Mouse (Mus musculus) kidney, adult 18-20 months (tissue): Measurements from ENCODE around the gene Gjd3.

Experiments
- DNase-seq: peaks from one replicate; pipeline ENCODE4 v3.0.0; 2021

Gene Gjd3

DNA sequence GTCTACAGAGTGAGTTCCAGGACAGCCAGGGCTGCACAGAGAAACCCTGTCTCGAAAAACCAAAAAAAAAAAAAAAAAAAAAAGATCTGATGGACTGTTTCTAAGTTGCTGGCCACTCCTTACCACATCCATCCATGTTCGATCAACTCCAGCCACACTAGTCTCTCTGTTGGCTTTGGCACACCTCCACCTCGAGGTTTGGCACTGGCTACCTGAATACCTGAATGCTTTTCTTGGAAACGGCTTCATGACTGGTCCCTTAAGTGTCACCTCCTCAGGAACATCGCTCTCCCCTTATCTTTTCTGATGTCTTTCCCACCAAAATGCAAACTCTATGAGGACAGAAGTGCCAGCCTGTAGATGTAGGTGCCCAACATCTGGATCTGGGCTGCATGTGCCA is 3.5 kb downstream of the Gjd3 start:
- no peak for DNase-seq

DNA sequence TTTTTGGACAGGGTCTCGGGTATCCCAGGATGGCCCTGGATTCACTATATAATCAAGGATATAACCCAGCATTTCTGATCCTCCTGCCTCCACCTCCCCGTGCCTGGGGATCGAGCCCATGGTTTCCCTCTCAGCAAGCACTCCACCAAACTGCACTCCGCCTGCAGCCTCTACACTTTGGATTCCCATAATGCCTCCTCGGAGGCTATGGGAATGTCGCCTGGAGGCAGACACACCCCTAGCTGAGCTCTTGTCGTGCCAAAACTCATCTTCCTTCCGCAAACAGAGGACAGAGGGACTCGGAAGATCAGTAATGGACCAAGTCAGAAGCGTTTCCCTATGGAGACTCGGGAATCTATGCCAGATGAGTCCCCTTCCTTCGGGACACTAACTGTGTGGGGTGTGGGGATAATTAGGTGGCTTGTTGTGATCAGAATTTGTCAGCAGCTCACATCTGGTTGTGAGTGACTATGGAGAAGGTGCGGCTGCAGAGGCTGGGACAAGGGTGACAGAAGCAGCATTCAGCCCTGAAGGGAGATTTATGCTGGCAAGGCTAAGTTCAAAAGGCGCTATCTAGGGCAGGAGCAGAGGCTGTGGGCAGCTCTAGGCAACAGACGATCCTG is 4.2 kb downstream of the Gjd3 start:
- DNase-seq, result no peak

DNA sequence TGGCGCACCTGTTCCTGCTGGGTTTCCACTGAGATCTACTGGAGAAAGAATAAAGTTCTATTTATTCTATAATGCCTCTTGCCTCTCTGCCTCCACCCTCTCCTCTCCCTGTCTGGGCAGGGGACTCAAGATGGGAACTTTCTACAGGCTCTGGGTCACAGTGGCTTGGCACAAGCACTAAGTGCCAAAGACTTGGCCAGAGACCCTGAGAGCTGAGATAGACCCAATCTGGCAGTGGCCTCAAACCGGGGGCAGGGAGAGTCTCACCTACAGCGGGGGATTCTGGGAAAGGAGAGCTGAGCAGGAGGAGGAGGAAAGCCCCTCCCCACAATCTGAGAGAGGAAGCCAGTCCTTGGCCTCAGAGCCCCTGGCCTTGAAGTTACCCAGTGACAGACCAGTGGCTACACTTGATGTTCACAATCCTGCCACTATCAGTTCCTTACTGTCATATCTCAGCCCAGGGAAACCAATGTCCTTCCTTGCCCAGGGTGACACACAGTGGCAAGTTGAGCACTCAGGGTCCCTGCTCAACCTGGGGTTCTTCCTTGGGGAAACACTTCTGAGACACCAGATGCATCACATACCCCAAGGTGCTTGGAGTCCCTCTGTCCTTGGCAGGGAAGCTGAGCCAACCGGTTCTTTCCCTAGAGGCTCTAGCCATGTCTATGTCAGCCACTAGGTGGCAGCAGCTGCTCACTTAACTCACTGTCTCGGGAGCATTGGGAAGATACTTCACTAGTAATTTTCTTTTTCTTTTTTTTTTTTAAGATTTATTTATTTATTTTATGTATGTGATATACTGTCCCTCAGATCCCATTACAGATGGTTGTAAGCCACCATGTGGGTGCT is 7.7 kb downstream of the Gjd3 start:
- peak; percentile 84 for DNase-seq

DNA sequence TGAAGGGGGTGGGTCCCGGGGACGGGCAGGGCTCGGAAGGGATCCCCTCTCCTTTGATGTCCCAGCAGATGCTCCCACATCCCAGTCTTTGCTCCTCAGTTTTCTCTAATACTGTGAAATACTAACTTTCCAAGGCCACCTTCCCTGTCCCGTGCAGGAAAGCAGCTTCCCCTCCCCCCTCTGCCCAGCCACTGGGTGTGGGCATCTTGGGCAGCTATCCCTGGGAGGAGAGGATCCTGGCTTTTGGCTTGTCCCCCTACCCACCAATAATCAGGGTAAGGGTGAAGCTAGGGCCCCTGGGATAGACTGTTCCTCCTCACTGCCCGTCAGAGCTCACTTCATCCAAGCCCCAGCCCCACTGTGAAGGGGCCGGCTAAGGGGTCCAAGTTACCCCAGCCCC is 8.6 kb downstream of the Gjd3 start:
- no peak for DNase-seq

DNA sequence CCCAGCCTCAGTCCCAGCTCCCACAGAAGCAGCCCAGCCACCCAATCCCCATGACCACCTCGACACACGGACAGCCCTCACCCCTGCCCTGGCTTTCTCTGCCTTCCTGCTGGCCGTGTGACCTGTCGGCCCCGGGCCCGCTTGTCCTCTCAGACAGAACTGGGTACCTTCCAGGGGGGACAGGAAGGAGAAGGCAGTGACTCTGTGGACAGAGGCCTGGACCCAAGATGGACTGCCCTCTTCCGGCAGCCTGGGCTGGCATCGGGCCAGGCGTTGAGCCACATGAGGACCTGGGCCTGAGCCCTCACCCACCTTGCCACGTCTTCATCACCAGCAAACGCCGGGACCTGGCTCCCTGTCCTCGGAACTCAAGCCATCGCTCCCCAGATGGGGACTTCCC is 9.2 kb downstream of the Gjd3 start:
- DNase-seq, result peak; percentile 51

DNA sequence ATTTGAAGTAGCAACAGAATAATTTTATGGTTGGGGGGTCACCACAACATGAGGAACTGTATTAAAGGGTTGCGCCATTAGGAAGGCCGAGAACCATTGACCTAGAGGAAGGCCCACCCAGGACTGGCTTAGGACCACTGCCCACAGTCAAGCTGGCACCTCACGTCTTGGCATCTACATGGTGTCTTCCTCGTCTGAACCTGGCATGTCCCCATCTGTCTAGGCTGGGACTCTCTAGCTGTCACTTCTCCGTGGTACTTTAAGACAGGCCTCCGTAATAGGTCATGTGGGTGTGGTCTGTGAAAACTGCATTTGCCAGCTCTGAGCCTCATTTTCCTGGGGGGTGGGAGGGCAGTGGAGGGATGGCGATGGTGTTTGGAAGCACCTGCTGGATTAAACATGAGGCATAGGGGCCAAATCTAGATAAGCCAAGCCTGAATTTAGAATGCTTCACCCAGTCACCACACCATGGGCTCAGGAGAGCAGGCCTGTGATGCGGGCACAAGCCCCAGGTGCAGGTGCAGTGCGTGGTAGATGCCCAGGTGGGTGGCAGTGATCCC is 9.9 kb downstream of the Gjd3 start:
- DNase-seq, result no peak

DNA sequence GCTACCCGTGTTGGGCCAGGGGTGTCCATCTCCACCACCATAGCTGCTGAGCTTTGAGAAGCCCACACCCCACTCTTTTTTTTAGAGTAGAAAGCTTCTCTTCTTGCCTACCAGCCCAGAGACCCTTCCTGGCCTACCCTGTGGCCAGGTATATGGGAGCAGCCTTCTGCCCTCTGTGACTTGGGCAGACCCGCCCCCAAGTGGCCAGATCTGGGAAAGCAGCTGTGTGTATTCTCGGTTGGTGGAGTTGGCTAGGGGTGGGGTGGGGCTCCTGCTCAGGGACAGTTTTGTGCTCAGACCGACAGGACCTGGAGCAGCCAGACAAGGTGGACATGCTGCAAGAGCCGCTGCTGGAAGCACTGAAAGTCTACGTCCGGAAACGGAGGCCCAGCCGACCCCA is 10.6 kb downstream of the Gjd3 start:
- peak; percentile 89 for DNase-seq

DNA sequence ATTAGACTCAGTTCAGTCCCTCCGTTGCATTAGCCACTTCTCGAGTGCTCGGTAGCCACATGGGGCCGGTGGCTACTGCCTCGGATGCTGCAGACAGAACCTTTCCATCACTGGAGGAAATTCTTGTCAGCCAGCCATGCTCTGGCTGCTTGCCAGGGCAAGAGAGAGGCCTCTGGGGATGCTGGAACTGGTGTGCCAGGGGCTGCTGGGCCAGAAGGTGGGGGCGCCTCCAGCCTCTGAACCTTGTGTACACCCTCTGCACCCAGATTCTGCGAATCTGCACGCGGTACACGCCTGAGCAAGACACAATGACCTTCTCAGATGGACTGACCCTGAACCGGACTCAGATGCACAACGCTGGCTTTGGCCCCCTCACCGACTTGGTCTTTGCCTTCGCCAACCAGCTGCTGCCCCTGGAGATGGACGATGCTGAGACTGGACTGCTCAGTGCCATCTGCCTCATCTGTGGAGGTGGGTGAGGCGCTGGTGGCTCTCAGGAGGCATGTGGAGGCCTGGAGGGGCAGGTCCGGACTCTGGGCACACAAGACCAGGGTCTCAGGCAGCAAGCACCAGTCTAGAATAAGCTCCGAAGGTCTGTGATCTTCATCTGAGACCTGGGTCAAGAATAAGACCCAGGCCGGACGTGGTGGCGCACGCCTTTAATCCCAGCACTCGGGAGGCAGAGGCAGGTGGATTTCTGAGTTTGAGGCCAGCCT is 11.3 kb downstream of the Gjd3 start:
- DNase-seq, result peak; percentile 80

DNA sequence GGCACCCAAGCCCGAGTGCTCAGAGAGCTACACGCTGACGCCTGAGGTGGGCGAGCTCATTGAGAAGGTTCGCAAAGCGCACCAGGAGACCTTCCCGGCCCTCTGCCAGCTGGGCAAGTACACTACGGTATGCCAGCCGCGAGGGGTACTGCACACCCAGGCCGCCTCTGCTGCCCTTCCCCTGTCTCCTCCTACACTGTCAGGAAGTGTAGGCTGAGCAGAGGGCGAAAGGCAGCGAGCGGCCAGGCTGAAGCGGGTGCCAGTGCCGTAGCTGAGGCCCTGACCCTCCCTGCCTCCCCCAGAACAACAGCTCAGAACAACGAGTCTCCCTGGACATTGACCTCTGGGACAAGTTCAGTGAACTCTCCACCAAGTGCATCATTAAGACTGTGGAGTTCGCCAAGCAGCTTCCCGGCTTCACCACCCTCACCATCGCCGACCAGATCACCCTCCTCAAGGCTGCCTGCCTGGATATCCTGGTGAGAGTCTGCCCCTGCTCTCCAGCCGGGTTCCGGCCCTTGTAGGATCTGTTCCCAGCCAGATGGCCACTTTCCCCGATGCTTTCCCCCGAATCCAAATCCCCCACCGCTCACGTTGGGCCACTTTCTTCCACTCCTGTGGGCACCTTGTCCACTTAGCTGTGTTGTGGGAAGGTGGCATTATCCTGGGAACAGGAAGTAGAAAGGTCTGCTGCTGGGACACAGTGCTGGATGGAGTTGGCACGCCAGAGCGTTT is 12.5 kb downstream of the Gjd3 start:
- DNase-seq, result peak; percentile 78

DNA sequence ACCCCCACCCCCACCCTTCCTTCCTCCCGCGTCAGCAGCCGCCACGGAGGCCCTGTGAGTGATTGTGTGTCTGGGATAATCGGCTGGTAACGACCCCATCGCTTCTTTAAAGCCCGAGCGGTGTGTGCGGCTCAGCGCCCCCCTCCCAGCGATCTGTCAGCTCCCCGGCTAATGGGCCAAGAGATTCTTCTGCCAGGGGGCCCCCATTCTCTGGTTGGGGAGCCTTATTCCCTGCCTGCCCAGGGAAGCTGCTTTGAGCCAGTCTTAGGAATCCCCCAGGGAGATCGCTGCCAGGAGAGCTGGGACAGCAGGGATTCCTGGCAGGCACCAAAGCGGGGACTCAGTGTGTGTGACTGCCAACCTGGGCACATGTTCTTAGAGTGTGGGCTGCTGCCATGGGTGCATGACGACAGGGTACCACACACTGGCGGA is 13.3 kb downstream of the Gjd3 start:
- peak; percentile 53 for DNase-seq

DNA sequence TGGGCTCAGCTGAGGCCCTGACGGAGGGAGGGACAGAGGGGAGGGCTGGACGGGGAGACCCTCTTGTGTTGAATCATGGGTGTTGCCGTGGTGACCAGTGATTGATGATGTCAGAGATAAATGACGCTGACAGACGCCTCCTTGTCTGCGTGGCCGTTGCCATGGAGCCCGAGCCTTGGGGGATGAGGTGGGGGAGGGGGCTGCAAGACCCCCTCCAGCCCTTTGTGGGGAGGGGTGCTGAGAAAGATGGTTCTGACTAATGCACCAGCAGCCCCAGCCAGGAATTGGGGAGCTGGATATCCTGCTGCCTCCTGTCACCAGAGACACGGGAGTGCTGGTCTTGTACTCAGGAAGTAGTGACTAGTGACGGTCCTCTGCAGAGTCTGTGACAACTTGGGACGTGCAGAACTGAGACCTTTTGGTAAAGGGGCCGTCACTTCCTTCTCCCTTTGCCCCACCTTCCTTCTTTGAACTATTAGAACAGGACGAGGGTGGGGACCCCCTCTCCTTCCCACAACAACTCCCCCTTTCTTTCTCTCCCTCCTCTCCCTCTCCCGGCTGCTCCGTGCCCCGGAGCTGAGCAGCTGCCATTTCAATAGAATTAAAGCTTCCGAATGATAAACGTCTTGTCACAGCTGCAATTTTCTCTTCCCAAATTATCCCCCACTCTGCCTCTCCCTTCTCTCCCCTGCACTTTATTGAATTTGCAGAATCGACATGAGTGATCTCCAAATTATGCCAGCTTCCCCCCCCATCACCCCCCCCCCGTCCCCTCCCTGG is 13.9 kb downstream of the Gjd3 start:
- no peak for DNase-seq

DNA sequence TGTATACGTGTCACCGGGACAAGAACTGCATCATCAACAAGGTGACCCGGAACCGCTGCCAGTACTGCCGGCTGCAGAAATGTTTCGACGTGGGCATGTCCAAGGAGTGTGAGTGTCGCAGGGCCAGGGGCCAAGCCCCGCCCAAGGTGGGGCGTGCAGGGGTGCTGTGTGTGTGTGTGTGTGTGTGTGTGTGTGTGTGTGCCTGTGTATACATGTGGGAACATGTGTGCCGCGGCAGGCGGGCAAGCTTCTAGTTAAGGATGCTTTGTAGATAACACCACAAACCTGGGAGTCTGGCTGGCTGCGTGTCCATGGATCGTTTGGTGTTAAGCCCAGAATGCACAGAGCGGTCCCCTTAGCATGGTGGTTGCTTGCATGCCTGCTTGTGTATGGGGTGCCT is 14.7 kb downstream of the Gjd3 start:
- DNase-seq, result no peak

DNA sequence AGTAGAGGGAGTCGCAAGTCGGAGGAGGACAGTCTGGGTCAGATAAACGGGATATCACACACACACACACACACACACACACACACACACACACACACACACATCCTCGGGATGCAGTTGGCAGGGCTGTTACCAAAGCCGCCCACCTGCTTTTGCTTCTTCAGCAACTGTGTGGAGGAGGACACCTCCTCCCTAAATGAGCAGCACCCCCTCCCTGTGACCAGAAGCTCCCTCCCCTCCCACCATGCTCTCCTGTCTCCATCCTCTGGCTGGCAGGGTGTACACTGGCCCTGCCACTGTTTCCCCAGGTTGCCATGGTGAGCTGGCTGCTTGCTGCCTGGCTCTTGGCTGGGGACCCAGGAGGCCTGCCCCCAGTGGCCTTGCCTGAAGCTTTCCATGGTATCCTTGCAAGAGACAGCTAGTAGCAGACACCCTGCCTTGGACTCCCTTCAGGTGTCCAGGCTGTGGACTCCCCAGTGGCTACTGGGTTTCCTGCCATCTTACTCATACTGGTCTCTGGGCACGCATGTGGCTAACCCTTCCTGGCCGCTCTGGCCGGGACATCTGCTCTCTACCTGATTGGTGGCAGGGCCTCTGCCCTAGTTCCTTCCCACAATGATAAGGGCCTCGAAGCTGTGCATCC is 16.2 kb downstream of the Gjd3 start:
- DNase-seq, result peak; percentile 49

DNA sequence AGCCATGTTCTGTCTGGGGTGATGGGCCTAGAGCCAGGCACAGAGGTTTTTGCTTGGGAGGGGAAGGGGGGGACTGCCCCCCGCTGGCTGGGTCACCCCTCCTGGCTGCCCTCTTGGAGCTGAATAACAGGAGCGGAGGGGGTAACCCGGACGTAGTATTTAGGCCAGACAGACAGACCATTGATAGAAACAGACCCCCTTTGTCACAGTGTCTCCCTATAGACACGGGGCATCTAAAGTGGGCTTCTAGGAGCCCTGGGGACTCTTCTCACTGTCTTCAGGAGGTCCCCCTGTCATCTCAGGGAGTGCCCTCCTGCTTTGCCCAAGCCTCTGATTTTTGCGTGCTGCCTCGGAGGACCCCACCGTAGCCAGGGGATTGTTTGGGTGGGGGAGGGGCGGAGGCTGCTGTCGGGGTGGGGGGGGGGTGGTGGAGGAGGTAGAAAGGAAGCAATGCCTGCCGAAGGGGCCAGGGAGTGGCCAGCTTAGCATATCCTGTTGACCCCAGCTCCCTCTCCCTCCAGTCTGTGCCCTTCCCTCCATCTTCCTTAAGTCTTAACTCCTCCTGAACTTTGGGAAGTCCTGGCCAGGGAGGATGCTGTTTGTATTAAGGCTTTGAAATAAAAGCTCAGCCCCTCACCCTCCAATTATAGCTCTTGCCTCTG is 17.3 kb downstream of the Gjd3 start:
- no peak for DNase-seq

DNA sequence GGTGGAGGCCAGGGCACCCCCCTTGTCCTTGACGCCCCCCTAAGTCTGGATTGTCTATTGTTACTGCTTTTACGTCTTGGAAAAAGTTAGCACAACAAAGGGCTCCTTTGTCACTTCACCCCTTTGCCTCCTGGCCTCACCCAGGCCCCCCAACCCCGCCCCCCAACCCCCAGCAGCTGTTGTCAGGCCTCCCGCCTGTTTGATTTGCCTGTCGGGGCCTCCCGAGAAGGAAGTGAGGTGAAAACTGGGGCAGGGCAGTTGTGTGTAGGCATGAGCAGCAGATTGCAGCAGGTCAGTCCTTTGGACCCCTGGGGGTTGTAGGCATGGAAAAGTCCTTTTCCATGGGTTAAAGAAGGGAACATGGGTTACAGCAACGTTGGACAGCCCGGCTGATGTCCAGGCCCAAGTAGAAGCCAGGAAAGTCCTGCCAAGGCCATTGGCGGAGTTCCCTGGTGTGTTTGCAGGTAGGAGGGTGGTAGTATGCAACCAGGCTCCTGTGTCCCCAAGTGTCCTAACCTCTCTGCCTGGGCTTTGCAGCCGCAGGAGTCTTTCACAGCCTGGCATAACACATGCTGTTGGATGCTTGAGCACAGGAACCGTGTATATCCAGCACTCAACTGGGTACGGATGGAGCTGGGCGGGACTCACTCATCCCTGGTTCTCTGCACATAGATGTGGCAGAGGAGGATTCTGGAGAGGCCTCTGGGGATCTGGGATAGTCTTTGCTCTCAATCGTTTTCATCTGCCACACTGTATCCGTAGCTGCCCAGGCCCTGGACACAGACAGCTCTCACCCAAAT is 18.0 kb downstream of the Gjd3 start:
- peak; percentile 69 for DNase-seq

DNA sequence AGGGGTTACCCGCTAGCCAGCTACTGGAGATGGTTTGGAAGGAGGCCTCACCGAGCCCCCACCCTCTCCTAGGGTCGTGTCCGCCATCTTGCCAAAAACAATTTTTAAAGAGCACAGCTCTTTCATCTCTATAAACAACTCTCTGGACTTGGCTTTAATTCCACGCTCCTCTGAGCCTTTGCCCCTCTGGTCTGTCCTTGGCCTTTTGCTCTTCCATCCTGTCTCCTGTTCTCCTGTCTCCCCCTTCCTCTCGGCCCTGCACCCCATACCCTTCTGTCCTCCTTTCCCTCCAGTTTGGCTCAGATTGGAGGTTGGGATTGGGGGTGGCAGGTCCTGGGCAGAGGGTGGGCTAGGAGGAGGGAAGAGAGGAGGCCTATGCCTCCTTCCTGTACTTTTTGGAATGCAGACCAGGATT is 18.6 kb downstream of the Gjd3 start:
- DNase-seq, result no peak

DNA sequence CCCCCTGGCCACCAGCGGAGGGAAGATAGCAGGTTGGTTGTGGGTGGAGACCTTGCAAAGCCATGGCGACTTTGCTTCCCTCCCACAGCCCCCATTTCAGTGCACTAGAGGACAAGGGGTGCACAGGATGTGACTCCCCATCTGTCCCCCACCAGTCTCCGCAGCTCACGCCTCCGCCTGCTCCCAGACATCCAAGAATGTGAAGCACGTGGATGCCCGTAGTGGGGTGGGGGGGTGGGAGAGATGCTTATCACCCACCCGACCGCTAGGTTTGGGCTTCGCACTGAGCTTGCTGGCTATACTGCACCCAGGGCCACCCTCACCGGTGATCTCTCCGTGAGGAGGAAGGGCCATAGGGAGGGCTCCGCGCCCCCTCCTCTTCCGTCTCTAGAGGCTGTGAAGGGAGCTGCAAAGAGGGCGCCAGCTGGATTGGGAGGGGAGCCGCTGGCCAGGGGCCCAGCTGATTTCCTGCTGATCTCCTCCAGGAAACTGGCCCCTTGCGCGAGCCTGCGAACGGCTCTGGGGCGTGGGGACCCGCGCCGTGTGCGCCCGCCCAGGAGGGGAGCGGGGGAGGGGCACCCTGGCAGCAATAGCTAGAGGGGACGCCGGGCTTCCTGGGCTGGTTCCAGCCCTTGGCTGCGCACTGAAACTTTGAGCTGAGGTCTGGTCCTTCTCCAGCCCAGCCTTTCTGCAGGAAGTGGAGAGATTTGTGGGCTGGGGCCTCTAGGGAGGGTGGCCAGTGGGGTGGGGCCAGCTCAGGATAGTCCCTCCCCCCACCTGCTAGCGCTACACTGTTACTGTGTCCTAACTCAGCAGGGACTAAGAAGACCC is 19.4 kb downstream of the Gjd3 start:
- peak; percentile 82 for DNase-seq

DNA sequence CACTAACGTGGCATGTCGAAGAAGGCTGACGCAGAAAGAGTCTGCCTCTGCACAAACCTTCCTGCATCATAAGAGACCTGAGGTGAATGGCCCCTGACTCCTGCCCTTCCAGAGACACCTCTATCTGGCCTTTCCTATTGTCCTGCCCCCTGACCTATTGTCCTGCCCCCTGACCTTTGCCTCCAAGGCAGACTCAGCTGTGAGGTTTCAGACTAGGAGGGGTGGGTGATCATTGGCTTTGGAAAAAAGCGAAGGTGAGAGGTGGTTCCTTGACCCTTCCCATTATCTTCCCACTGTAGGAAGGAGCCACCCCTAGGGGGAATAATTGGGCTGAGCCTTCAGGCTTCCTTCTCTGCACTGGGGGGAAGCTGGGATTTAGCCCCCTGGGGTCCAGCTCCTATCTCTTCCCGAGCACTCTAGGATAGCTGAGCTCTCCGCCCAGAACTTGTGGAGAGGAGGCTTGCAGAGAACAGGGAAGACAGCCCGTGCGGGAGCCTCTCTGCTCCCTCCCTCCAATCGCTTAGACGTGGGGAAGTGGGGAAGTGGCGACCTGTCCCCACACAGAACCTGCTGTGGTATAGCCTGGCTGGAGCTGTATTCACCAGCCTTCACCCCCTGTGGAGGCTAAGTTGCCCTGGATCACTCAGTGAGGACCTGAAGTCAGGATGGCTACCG is 20.3 kb downstream of the Gjd3 start:
- peak; percentile 16 for DNase-seq

DNA sequence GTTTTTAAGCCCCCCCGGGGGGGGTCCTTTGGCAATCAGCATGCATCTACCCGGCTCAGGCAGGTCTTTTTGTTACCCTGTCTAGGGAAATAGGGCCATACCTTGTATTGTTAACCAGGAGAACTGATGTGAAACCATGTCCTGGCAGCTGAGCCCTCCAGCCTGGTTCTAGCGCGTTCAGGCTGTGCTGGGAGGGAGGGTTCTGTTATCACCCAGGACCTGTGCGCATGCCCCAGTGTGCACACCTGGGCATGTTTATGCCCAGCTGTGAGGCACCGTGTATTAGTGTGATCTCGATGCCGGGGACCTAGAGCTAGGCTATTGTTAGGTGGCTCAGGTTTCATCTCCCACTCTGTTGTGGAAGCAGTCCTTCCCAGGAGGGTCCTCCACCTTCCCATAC is 21.1 kb downstream of the Gjd3 start:
- DNase-seq, result no peak
